Mouse (Mus musculus) embryonic facial prominence, embryonic 15.5 days (tissue): Measurements from ENCODE around the gene Fam167b. TPM values are rescaled to one million over a fixed set of nuclear protein-coding genes. Genes with fewer than 3 reads are reported as not detected.

ENCODE experiments used
- ATAC-seq: fragments of 200-750 bp; cut with Nextera tagmentation; 2 replicates; pipeline ENCODE4 v1.8.0; 2017; ENCODE audit warnings: low read depth, moderate TSS enrichment; ENCODE audit not compliant: insufficient number of reproducible peaks, low FRiP score, low TSS enrichment
- H3K27ac ChIP-seq: fragments of 300-500 bp; sonication (generic); replicated peaks from 2 replicates; pipeline ENCODE4 v1.5.1; 2015; ENCODE audit warnings: mild to moderate bottlenecking, inconsistent platforms
- H3K27me3 ChIP-seq: fragments of 300-500 bp; sonication (generic); 2 replicates; pipeline ENCODE4 v1.6.1; 2015; ENCODE audit warnings: inconsistent platforms
- H3K36me3 ChIP-seq: fragments of 300-500 bp; sonication (generic); 2 replicates; pipeline ENCODE4 v1.6.1; 2015; ENCODE audit warnings: mild to moderate bottlenecking, inconsistent platforms
- H3K4me1 ChIP-seq: fragments of 300-500 bp; sonication (generic); 2 replicates; pipeline ENCODE4 v1.6.1; 2015; ENCODE audit warnings: inconsistent platforms
- H3K4me2 ChIP-seq: fragments of 300-500 bp; sonication (generic); replicated peaks from 2 replicates; pipeline ENCODE4 v1.6.1; 2015; ENCODE audit warnings: mild to moderate bottlenecking, inconsistent platforms
- H3K4me3 ChIP-seq: fragments of 300-500 bp; sonication (generic); replicated peaks from 2 replicates; pipeline ENCODE4 v1.5.1; 2015; ENCODE audit warnings: mild to moderate bottlenecking, inconsistent platforms
- H3K9ac ChIP-seq: fragments of 300-500 bp; sonication (generic); 2 replicates; pipeline ENCODE4 v1.6.1; 2015; ENCODE audit warnings: inconsistent platforms
- H3K9me3 ChIP-seq: fragments of 300-500 bp; sonication (generic); replicated peaks from 2 replicates; pipeline ENCODE4 v1.6.1; 2016; ENCODE audit warnings: inconsistent platforms
- WGBS: fragments of 180-500 bp; shearing (Covaris S2); methylation state at CpG from one replicate; pipeline ENCODE4 v1.1.7; 2015; 5-methylcytosine and 5-hydroxymethylcytosine counted together
- polyA plus RNA-seq: library from polyadenylated mRNA; unstranded; fragments of >200 nt; fragmentation: Nextera tagmentation; extraction: Ambion mirVana; gene quantifications from 2 replicates; pipeline ENCODE4 v1.2.1, GENCODE M21; 2015

The Fam167b gene
- 6.7 and 7.5 TPM in 2 replicates for polyA plus RNA-seq

GRCm38 (mm10) chr4:129578466-129578865 is at the start of gene Fam167b:
TSS of gene Fam167b (minus strand) at chr4:129578549.
- ATAC-seq, result no peak
- no peaks in the 10 kb centered on the region for H3K36me3 ChIP-seq
- no peaks in the 10 kb centered on the region for H3K4me1 ChIP-seq
- 86% methylated on average over 5 of the region's 5 CpGs for WGBS
- H3K9ac ChIP-seq, result no peak within 1 kb of the TSS
- H3K4me2 ChIP-seq, result peak within 1 kb of the TSS; percentile 6; the same call in 1 of the 2 replicates
- H3K4me3 ChIP-seq, result no peak within 1 kb of the TSS
- H3K27me3 ChIP-seq, result no peaks in the 10 kb centered on the region
- H3K9me3 ChIP-seq, result no peaks in the 10 kb centered on the region
- 0 out of 2 replicates have a peak within 1 kb of the TSS, but pooled peaks have one; percentile 22 for H3K27ac ChIP-seq

GRCm38 (mm10) chr4:129626035-129626434 is 47.7 kb upstream of the Fam167b start:
- no peak for ATAC-seq
- Histone ChIP-seq H3K4me2 (no peak overlapping the region), H3K27ac (no peak overlapping the region), H3K36me3 (peaks cover 51% of the 10 kb centered on the region), H3K4me1 (peaks cover 38% of the 10 kb centered on the region), H3K27me3 (no peaks in the 10 kb centered on the region), H3K4me3 (no peak overlapping the region), H3K9me3 (no peaks in the 10 kb centered on the region), H3K9ac (no peak overlapping the region)
- 75% methylated on average over 6 of the region's 6 CpGs for WGBS

- Histone ChIP-seq H3K9ac (no peak overlapping the region), H3K27ac (peak overlapping the region; percentile 96)
These were observed 47.1 kb upstream of the Fam167b start for GRCm38 (mm10) chr4:129625496-129625895.

GRCm38 (mm10) chr4:129625029-129625370 is 46.7 kb upstream of the Fam167b start:
- no peak overlapping the region; the same call in 1 of the 2 replicates for H3K9ac ChIP-seq
- peak overlapping the region; percentile 96 for H3K27ac ChIP-seq
- H3K4me2 ChIP-seq, result peak overlapping the region; percentile 76
- ATAC-seq, result no peak
- H3K4me1 ChIP-seq, result peaks cover 37% of the 10 kb centered on the region
- peaks cover 46% of the 10 kb centered on the region for H3K36me3 ChIP-seq
- H3K9me3 ChIP-seq, result no peaks in the 10 kb centered on the region
- WGBS, result 0% methylated on average over 6 of the region's 6 CpGs
- H3K27me3 ChIP-seq, result no peaks in the 10 kb centered on the region
- peak overlapping the region; percentile 68 for H3K4me3 ChIP-seq

More at GRCm38 (mm10) chr4:129625496-129625895, 47.1 kb upstream of the Fam167b start:
- Histone ChIP-seq H3K4me1 (peaks cover 37% of the 10 kb centered on the region), H3K4me2 (peak overlapping the region; percentile 76), H3K4me3 (no peak overlapping the region), H3K9me3 (no peaks in the 10 kb centered on the region), H3K36me3 (peaks cover 48% of the 10 kb centered on the region), H3K27me3 (no peaks in the 10 kb centered on the region)
- 44% methylated on average over 4 of the region's 4 CpGs for WGBS
- no peak for ATAC-seq

GRCm38 (mm10) chr4:129624281-129625028 is 46.1 kb upstream of the Fam167b start:
- Histone ChIP-seq H3K4me2 (peak overlapping the region; percentile 76), H3K9me3 (no peaks in the 10 kb centered on the region), H3K4me3 (peak overlapping the region; percentile 68), H3K27me3 (no peaks in the 10 kb centered on the region), H3K36me3 (peaks cover 41% of the 10 kb centered on the region), H3K9ac (peak overlapping the region; percentile 59), H3K4me1 (peaks cover 37% of the 10 kb centered on the region), H3K27ac (peak overlapping the region; percentile 96)
- ATAC-seq, result peak; percentile 92
- 0% methylated on average over 18 of the region's 18 CpGs for WGBS

GRCm38 (mm10) chr4:129623681-129624091 is 45.3 kb upstream of the Fam167b start, which contains the start of gene Ccdc28b:
TSS of gene Ccdc28b (minus strand) at chr4:129623947.
- peaks cover 40% of the 10 kb centered on the region for H3K4me1 ChIP-seq
- 0% methylated on average over 10 of the region's 10 CpGs for WGBS
- H3K27me3 ChIP-seq, result no peaks in the 10 kb centered on the region
- no peaks in the 10 kb centered on the region for H3K9me3 ChIP-seq
- peak within 1 kb of the TSS; percentile 76 for H3K4me2 ChIP-seq
- peak within 1 kb of the TSS; percentile 68 for H3K4me3 ChIP-seq
- peak within 1 kb of the TSS; percentile 59 for H3K9ac ChIP-seq
- peaks cover 33% of the 10 kb centered on the region for H3K36me3 ChIP-seq
- H3K27ac ChIP-seq, result peak within 1 kb of the TSS; percentile 96
- 0 out of 2 replicates have a peak, but pooled peaks have one; percentile 12 for ATAC-seq

GRCm38 (mm10) chr4:129622803-129623535 is 44.6 kb upstream of the Fam167b start:
- Histone ChIP-seq H3K9me3 (no peaks in the 10 kb centered on the region), H3K4me1 (peaks cover 47% of the 10 kb centered on the region), H3K36me3 (peaks cover 26% of the 10 kb centered on the region), H3K4me2 (peak overlapping the region; percentile 76), H3K27ac (peak overlapping the region; percentile 96), H3K9ac (peak overlapping the region; percentile 59), H3K27me3 (no peaks in the 10 kb centered on the region), H3K4me3 (peak overlapping the region; percentile 68)
- no peak for ATAC-seq
- WGBS, result 22% methylated on average over 8 of the region's 8 CpGs

- peak overlapping the region; percentile 59; the same call in 1 of the 2 replicates for H3K9ac ChIP-seq
These were observed 43.9 kb upstream of the Fam167b start for GRCm38 (mm10) chr4:129622120-129622802.

GRCm38 (mm10) chr4:129621283-129621841 is 43.0 kb upstream of the Fam167b start:
- Histone ChIP-seq H3K36me3 (peaks cover 20% of the 10 kb centered on the region), H3K4me2 (no peak overlapping the region), H3K4me3 (no peak overlapping the region), H3K9ac (no peak overlapping the region), H3K4me1 (peaks cover 52% of the 10 kb centered on the region), H3K9me3 (no peaks in the 10 kb centered on the region), H3K27me3 (no peaks in the 10 kb centered on the region), H3K27ac (peak overlapping the region; percentile 41; the same call in 1 of the 2 replicates)
- WGBS, result 64% methylated on average over 8 of the region's 8 CpGs
- ATAC-seq, result no peak

More at GRCm38 (mm10) chr4:129622120-129622802, 43.9 kb upstream of the Fam167b start:
- no peak for ATAC-seq
- no peaks in the 10 kb centered on the region for H3K9me3 ChIP-seq
- peak overlapping the region; percentile 76 for H3K4me2 ChIP-seq
- 0 out of 2 replicates have a peak overlapping the region, but pooled peaks have one; percentile 12 for H3K27ac ChIP-seq
- peak overlapping the region; percentile 68; the same call in 1 of the 2 replicates for H3K4me3 ChIP-seq
- H3K4me1 ChIP-seq, result peaks cover 52% of the 10 kb centered on the region
- H3K36me3 ChIP-seq, result peaks cover 21% of the 10 kb centered on the region
- WGBS, result 83% methylated on average over 11 of the region's 11 CpGs
- H3K27me3 ChIP-seq, result no peaks in the 10 kb centered on the region

- WGBS, result 84% methylated on average over 11 of the region's 11 CpGs
- H3K36me3 ChIP-seq, result peaks cover 22% of the 10 kb centered on the region; the same call in 1 of the 2 replicates
- H3K4me1 ChIP-seq, result peaks cover 50% of the 10 kb centered on the region
- no peaks in the 10 kb centered on the region for H3K27me3 ChIP-seq
- ATAC-seq, result no peak
- H3K27ac ChIP-seq, result peak overlapping the region; percentile 41; the same call in 1 of the 2 replicates
- H3K4me3 ChIP-seq, result no peak overlapping the region
- no peak overlapping the region for H3K9ac ChIP-seq
- no peaks in the 10 kb centered on the region for H3K9me3 ChIP-seq
- H3K4me2 ChIP-seq, result no peak overlapping the region
These were observed 42.3 kb upstream of the Fam167b start for GRCm38 (mm10) chr4:129620419-129621282.
